Mouse (Mus musculus) layer of hippocampus, adult 9-11 months (tissue): ENCODE results near the gene Abi3.

ENCODE experiments used
- DNase-seq: peaks from one replicate; pipeline ENCODE4 v3.0.0; 2022

The Abi3 gene

GRCm38 (mm10) chr11:95781557-95781956 is 60.7 kb downstream of the Abi3 start:
- DNase-seq, result no peak

- DNase-seq, result no peak
Measured at GRCm38 (mm10) chr11:95780480-95780879, 61.8 kb downstream of the Abi3 start.
